Mouse (Mus musculus) embryo, embryonic 11.5 days (tissue): ENCODE measurements around the gene Idh2.

Experiments used
- DNase-seq: peaks from one replicate; pipeline ENCODE4 v3.0.0-alpha.2; 2012; ENCODE audit warnings: low read depth, low spot score

Gene Idh2

DNA sequence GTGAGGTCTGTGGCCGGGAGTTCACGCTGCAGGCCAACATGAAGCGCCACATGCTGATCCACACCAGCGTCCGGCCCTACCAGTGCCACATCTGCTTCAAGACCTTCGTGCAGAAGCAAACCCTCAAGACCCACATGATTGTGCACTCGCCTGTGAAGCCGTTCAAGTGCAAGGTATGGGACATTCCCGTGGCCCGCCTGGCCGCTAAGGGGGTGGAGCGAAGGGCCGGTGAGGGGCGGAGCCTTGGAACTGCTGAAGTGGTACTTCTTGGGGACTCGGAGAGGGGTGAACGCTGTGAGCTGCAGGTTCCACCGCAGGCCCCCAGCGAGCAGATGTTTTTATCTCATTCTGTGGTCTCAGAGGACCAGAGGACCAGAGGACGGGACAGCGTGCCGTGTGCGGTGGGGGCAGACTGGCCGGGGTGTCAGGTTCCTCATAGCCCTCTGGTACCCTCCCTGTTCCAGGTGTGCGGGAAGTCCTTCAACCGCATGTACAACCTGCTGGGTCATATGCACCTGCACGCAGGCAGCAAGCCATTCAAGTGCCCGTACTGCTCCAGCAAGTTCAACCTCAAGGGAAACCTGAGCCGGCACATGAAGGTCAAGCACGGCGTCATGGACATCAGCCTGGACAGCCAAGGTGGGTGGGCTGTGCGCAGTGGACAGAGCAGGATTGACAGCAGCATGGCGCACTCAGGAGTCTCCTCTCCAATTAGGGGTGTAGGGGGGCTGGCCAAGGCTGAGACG lies 29.0 kb downstream of the Idh2 start:
- no peak for DNase-seq

DNA sequence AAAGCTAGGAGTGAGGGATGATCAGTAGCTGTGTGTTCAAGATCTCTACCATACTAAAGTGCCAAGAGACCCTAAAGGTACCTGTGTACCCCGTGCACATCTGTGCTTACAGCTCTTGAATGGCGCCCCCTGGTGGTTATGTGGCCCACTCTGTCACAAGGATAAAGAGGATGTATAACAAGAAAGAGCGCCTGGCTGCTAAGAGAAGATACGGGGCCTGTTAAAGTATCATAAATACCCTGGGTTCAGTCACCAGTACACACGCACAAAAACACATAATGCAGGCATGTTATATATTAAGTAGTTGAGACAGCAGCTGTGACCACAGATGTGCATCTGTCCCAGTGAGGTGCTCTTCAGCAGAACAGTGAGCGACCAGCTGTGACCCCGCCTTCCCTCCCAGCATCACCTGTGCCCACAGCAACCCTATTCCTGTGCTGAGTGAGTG lies 30.7 kb downstream of the Idh2 start:
- peak; percentile 66 for DNase-seq

GRCm38 (mm10) chr7:80081586-80082554 lies 33.3 kb downstream of the Idh2 start:
- no peak for DNase-seq

GRCm38 (mm10) chr7:80078792-80079301 lies 36.3 kb downstream of the Idh2 start:
- DNase-seq: no peak

DNA sequence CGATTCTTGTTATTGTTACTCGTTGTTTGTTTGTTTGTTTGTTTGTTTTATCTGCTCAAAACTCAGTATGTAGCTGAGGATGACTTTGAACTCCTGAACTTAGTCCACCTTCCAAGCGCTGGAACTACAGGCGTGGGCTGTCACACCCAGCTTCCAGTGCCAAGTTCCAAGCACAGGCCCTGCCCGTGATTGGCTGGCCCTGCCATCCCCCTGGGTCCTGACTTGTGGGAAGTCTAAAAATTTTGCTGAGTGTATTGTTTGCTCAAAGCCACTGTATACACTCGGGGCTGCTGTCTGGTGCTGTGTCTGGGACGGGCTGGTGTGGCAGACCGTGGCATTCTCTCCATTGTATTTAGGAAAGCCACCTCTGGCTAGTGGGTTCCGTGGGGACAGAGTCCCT lies 37.4 kb downstream of the Idh2 start:
- DNase-seq: no peak

GRCm38 (mm10) chr7:80076961-80077716 lies 38.1 kb downstream of the Idh2 start:
- no peak for DNase-seq

DNA sequence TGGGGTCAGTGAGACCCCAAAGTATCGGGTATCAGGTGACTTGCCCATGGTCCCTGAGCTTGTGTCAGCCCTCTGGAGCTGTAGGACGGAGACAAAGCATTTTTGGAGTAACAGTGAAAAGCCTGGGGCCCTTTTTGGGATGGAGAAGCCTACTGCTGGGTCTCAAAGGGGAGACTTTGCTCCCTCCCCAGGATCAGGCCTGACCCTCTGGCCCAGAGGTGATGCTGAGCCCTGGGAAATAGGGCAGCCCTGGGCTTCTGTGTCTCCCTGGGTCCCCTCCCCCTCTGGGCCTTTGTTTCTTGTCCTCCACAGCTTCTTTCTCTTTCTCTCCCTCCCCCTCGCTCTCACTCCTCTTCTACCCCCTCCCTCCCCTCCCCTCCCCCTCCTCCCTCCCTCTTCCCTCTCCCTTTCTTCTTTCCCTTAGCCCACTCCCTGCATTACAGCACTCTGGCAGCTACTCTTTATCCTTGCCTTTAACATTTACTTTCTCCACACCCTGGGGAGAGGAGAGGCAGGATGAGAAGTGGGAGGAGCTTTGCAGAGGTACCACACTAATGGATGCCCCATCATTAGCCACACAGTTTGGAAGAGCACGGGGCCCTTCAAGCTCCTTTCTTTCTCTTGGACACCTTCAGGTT lies 39.1 kb downstream of the Idh2 start:
- DNase-seq: no peak

GRCm38 (mm10) chr7:80074921-80075441 lies 40.2 kb downstream of the Idh2 start:
- no peak for DNase-seq

GRCm38 (mm10) chr7:80073506-80073905 lies 41.7 kb downstream of the Idh2 start:
- no peak for DNase-seq

DNA sequence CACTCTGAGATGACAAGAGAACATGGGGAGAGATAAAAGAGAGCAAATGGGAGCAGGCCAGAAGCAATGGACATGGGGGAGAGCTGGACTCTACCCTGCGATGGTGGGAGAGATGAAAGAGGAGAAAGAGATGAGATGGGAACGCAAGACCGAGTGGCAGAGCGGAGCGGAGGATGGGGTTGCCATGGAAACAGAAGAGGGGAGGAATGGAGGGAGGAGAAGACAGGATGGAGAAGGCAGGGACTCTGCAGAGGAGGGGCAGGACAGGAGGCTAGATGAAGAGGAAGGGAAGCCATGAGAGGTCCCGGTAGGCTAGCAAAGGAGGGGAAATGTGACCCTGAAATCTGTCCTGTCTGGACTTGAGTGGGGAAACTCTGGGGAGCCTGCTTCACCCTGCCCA lies 42.9 kb downstream of the Idh2 start:
- no peak for DNase-seq

GRCm38 (mm10) chr7:80071209-80071608 lies 44.0 kb downstream of the Idh2 start:
- DNase-seq: no peak

GRCm38 (mm10) chr7:80069615-80070327 lies 45.4 kb downstream of the Idh2 start:
- no peak for DNase-seq

DNA sequence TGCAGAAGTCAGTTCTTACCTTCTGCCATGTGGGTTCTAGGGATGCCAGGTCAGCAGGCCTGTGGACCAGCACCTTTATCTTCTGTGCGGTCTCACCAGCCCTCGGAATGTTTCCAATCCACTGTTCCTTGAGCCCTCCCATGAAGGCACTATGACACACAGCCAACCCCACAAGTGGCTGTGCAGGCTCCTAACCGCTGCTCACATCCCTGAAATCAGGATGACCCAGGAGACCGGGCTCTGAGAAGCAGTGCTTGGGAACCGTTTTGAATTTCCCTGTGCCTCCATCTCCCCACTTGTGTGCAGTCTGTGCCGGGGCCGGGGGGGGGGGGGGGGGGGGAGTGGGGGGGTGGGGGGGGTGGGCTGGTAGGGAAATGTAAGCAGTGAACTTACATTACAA lies 46.9 kb downstream of the Idh2 start:
- no peak for DNase-seq

GRCm38 (mm10) chr7:80066675-80067455 lies 48.3 kb downstream of the Idh2 start:
- no peak for DNase-seq

DNA sequence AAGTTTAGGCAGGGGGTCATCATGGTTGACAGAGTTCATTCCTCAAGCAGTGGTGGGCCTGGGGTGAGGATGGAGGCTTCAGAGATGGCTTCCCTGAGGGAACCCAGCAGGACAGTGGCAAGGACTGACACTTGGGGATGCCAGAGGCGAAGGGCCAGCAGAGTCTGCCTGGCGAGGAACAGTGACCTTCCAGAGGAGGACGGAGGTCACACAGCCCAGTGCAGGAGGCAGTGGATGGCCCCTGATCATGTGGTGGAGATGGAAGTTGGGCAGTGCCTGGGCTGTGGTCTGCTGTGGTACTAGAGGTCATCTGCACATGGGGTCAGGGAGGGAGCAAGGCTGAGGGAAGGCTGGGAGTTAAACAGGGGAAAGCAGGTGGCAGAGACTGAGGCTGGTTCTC lies 49.9 kb downstream of the Idh2 start:
- no peak for DNase-seq

- no peak for DNase-seq
These were observed 51.1 kb downstream of the Idh2 start for GRCm38 (mm10) chr7:80063902-80064736.

GRCm38 (mm10) chr7:80063244-80063643 lies 51.9 kb downstream of the Idh2 start:
- DNase-seq: no peak

DNA sequence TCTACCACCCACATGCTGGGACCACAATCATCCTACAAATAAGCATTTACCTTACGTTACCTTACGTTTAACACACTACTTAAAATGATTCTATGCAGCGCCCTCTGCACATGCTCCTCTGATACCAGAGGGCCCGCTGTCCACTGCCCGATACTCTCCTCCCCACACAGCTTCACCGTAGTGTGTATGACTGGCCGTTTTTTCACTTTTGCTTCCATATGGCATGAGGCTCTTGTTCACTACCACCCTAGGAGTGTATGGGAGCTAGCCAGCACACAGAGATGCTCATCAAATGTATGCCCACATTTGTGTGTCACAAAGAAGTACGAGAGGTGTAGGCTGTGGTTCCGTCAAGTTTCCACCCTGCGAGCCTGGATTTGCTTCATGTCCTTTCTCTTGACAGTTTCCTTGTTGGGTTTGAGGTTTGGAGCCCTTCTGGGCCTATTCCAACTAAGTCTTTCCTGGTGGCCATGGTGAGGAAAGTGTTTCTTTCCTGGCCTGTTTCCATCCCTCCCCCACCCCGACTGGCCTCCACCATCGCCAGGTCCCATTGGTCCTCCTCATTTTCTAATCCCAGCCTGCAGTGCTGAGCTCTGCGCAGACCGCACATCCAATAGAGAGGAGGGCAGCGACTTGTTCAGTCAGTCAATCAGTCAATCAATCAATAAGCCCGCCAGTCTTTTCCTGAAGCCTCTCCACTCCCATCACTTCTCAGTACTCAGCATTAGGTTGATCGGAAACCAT lies 52.9 kb downstream of the Idh2 start:
- DNase-seq: no peak
